Mouse (Mus musculus) forebrain, embryonic 16.5 days (tissue): ENCODE measurements around the gene Pcsk5. TPM values are rescaled to one million over a fixed set of nuclear protein-coding genes. Genes with fewer than 3 reads are reported as not detected.

Experiments
- ATAC-seq: fragments of 200-750 bp; cut with Nextera tagmentation; 2 replicates; pipeline ENCODE4 v1.8.0; 2017; ENCODE audit warnings: mild to moderate bottlenecking, moderate library complexity
- H3K27ac ChIP-seq: fragments of 300-500 bp; sonication (generic); 2 replicates; pipeline ENCODE4 v1.5.1; 2014; ENCODE audit warnings: low read length, control low read depth
- H3K27me3 ChIP-seq: fragments of 300-500 bp; sonication (generic); replicated peaks from 2 replicates; pipeline ENCODE4 v1.6.1; 2014; ENCODE audit warnings: low read length; ENCODE audit not compliant: control insufficient read depth, insufficient read depth
- H3K36me3 ChIP-seq: fragments of 300-500 bp; sonication (generic); 2 replicates; pipeline ENCODE4 v1.6.1; 2014; ENCODE audit not compliant: control insufficient read depth, insufficient read depth
- H3K4me1 ChIP-seq: fragments of 300-500 bp; sonication (generic); replicated peaks from 2 replicates; pipeline ENCODE4 v1.6.1; 2014; ENCODE audit warnings: low read length; ENCODE audit not compliant: control insufficient read depth, insufficient read depth
- H3K4me2 ChIP-seq: fragments of 300-500 bp; sonication (generic); 2 replicates; pipeline ENCODE4 v1.6.1; 2014; ENCODE audit warnings: mild to moderate bottlenecking, low read length, control low read depth
- H3K4me3 ChIP-seq: fragments of 300-500 bp; sonication (generic); replicated peaks from 2 replicates; pipeline ENCODE4 v1.5.1; 2014; ENCODE audit warnings: mild to moderate bottlenecking, low read length, control low read depth
- H3K9ac ChIP-seq: fragments of 300-500 bp; sonication (generic); replicated peaks from 2 replicates; pipeline ENCODE4 v1.6.1; 2014; ENCODE audit warnings: low read depth, low read length, control low read depth
- H3K9me3 ChIP-seq: fragments of 300-500 bp; sonication (generic); 2 replicates; pipeline ENCODE4 v1.6.1; 2016; ENCODE audit warnings: low read length; ENCODE audit not compliant: control insufficient read depth
- WGBS: fragments of 180-500 bp; shearing (Covaris S2); extraction: QIAGEN DNeasy Blood & Tissue Kit; methylation state at CpG from one replicate; pipeline ENCODE4 v1.1.7; 2014; 5-methylcytosine and 5-hydroxymethylcytosine counted together
- polyA plus RNA-seq: library from polyadenylated mRNA; unstranded; fragments of >200 nt; fragmentation: Nextera tagmentation; extraction: Ambion mirVana; gene quantifications from 2 replicates; pipeline ENCODE4 v1.2.1, GENCODE M21; 2015

The Pcsk5 gene
- polyA plus RNA-seq, 1 experiment from 2014 or later, result 7.9 TPM

DNA sequence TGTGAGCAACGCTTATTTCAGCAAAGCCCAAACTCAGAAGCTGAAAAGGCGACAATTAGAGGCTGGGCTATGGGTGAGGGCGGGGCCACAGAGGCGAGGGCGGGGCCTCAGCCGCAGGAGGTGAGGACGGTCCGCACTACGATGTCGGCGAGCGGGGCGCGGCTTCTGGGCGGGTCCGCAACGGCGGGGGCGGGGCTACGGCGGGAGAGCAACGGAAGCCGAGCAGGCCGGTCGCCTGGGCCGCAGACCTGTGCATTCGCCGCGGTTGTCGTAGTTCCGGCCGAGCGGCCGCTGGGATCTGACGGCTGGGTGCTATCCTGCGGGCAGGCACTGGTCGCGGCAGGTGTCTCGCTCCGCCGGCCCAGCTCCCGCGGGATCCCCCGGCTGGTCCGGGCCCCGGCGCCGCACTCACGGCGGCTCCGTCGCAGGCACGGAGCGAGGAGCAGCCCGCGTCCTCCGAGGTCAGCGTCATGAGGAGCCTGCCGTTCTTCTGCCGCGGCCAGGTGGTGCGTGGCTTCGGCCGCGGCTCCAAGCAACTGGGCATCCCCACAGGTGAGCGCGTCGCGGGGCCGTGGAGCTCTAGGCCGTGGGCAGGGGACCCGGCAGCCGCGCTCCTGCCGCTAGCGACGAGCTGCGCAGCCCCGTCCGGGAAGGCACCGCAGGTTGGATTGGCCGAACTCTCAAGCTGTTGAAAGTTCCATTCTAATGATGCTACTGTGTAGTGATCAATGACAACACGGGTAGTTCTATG is 443.4 kb downstream of the Pcsk5 start, which contains the start of gene Rfk:
Gene Rfk (plus strand): TSS at position 203 of the 751 bp plus-strand sequence.
- peaks cover 8% of the 10 kb centered on the region for H3K4me1 ChIP-seq
- ATAC-seq, result peak; percentile 98
- H3K27ac ChIP-seq, result peak within 1 kb of the TSS; percentile 24; the same call in 1 of the 2 replicates

GRCm38 (mm10) chr19:17392866-17393265 is 444.6 kb downstream of the Pcsk5 start:
- no peaks in the 10 kb centered on the region for H3K9me3 ChIP-seq
- H3K27ac ChIP-seq, result no peak overlapping the region
- H3K4me2 ChIP-seq, result no peak overlapping the region
- no peaks in the 10 kb centered on the region; the same call in 1 of the 2 replicates for H3K27me3 ChIP-seq
- no peak overlapping the region for H3K9ac ChIP-seq
- no peaks in the 10 kb centered on the region for H3K36me3 ChIP-seq
- 10% methylated on average over 3 of the region's 3 CpGs for whole genome bisulfite sequencing
- H3K4me3 ChIP-seq, result no peak overlapping the region
- no peak for ATAC-seq
- H3K4me1 ChIP-seq, result peaks cover 8% of the 10 kb centered on the region

More for the DNA sequence above, 443.4 kb downstream of the Pcsk5 start, which contains the start of gene Rfk:
- H3K36me3 ChIP-seq, result no peaks in the 10 kb centered on the region
- no peaks in the 10 kb centered on the region for H3K9me3 ChIP-seq
- H3K4me2 ChIP-seq, result peak within 1 kb of the TSS; percentile 55
- WGBS, result 0% methylated on average over 80 of the region's 83 CpGs
- no peaks in the 10 kb centered on the region; the same call in 1 of the 2 replicates for H3K27me3 ChIP-seq
- peak within 1 kb of the TSS; percentile 75 for H3K9ac ChIP-seq
- H3K4me3 ChIP-seq, result peak within 1 kb of the TSS; percentile 57

- peak; percentile 63 for ATAC-seq
- Histone ChIP-seq H3K9me3 (no peaks in the 10 kb centered on the region), H3K36me3 (no peaks in the 10 kb centered on the region), H3K9ac (no peak overlapping the region), H3K27ac (no peak overlapping the region), H3K4me1 (no peaks in the 10 kb centered on the region), H3K27me3 (no peaks in the 10 kb centered on the region; the same call in 1 of the 2 replicates), H3K4me3 (no peak overlapping the region), H3K4me2 (no peak overlapping the region)
- WGBS, result 16% methylated on average over 2 of the region's 2 CpGs
These were observed 449.0 kb downstream of the Pcsk5 start for GRCm38 (mm10) chr19:17388404-17388803.

DNA sequence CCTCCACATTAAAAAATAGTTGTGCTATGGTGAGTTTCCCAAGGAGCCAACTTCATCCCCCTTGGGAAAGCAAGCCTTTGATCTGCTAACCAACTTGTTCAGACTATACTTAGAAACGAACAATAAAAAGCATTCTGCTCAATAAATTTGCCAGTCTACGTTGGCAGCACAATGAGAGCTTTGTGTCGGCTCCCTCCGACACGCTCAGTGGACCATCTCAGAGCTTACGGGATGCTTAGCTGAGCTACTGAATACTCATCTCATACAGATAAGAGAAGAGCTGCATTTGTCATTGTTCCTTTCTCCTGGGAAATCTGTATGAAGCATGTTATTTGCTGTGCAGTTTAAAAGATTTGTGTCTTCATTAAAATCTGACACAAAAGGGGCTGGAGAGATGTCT is 451.0 kb downstream of the Pcsk5 start:
- WGBS, result 16% methylated on average over 6 of the region's 6 CpGs
- no peak overlapping the region for H3K9ac ChIP-seq
- H3K27ac ChIP-seq, result no peak overlapping the region
- no peak overlapping the region for H3K4me3 ChIP-seq
- H3K9me3 ChIP-seq, result no peaks in the 10 kb centered on the region
- H3K36me3 ChIP-seq, result no peaks in the 10 kb centered on the region
- no peak for ATAC-seq
- H3K4me1 ChIP-seq, result no peaks in the 10 kb centered on the region
- no peak overlapping the region for H3K4me2 ChIP-seq
- H3K27me3 ChIP-seq, result no peaks in the 10 kb centered on the region

DNA sequence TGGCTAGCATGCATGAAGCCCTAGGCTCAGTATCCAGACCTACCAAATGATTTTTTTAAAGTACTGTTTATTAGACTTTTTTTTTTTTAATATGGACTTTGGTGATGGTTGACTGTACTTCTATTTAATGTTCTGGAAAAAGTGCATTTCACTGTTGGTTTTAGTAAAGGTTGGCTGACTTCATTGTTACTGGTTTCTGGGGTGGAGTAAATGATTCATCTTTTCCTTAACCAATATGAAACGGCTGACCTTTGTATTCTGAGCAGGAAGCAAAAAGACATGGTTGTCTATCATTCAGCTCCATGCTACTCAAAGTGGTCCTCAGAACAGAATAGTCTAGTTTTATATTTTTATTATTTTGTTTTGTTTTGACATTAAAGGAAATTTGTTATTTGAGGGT is 452.0 kb downstream of the Pcsk5 start:
- Histone ChIP-seq H3K27ac (no peak overlapping the region), H3K4me3 (no peak overlapping the region), H3K27me3 (no peaks in the 10 kb centered on the region), H3K9ac (no peak overlapping the region), H3K36me3 (no peaks in the 10 kb centered on the region), H3K4me1 (no peaks in the 10 kb centered on the region), H3K9me3 (no peaks in the 10 kb centered on the region), H3K4me2 (no peak overlapping the region)
- 85% methylated on average over 1 of the region's 1 CpGs for WGBS
- no peak for ATAC-seq

GRCm38 (mm10) chr19:17385022-17385421 is 452.4 kb downstream of the Pcsk5 start:
- ATAC-seq, result no peak
- Histone ChIP-seq H3K4me3 (no peak overlapping the region), H3K9ac (no peak overlapping the region), H3K27ac (no peak overlapping the region), H3K4me1 (no peaks in the 10 kb centered on the region), H3K4me2 (no peak overlapping the region), H3K36me3 (no peaks in the 10 kb centered on the region), H3K9me3 (no peaks in the 10 kb centered on the region), H3K27me3 (no peaks in the 10 kb centered on the region)
- WGBS, result 94% methylated on average over 4 of the region's 4 CpGs

- no peaks in the 10 kb centered on the region for H3K9me3 ChIP-seq
- no peaks in the 10 kb centered on the region for H3K36me3 ChIP-seq
- ATAC-seq, result no peak
- 89% methylated on average over 6 of the region's 6 CpGs for WGBS
- H3K27ac ChIP-seq, result no peak overlapping the region
- H3K4me2 ChIP-seq, result no peak overlapping the region
- H3K4me1 ChIP-seq, result no peaks in the 10 kb centered on the region
- no peak overlapping the region for H3K4me3 ChIP-seq
- no peak overlapping the region for H3K9ac ChIP-seq
- H3K27me3 ChIP-seq, result no peaks in the 10 kb centered on the region
These were observed 454.5 kb downstream of the Pcsk5 start for GRCm38 (mm10) chr19:17382807-17383397.
